Mouse (Mus musculus) left cerebral cortex, postnatal 25 days (tissue): ENCODE data around the gene Mrpl40. TPM values are rescaled to one million over a fixed set of nuclear protein-coding genes. Genes with fewer than 3 reads are reported as not detected.
"Not testable (repeated sequence)": the region's sequence is repeated elsewhere in the genome, so short reads cannot be mapped to it uniquely, and the experiment has no call there.

Experiments
- DNase-seq, 2 experiments: peaks; one replicate each; pipeline ENCODE4 v3.0.0; 2022; ENCODE audit warnings: low spot score in 2 of 2, mixed read lengths in 1 of 2
- intact Hi-C: fragments of 180-260 bp; cut with DNase I; formaldehyde crosslinking; loops from one replicate; pipeline ENCODE4 v1.15.1; 2025
- total RNA-seq, 2 experiments: library from RNA; stranded (reverse); gene quantifications; 2 replicates each; pipeline ENCODE4 v1.2.3; 2021

Mrpl40 gene
- 10 to 100 TPM; 37.9 to 38.9 TPM for total RNA-seq

- intact Hi-C loops: loop anchor here (2.0 to 5.0 kb wide), 2 partner anchors 40 to 64 kb away; partner anchors contain the start of genes 2510002D24Rik, Cdc45, Gm28539 and Ufd1
- DNase-seq: peak; percentile 94 to 95
These were observed at the start of gene Mrpl40, which contains the start of gene Hira for GRCm38 (mm10) chr16:18876442-18877308. Gene Mrpl40 (minus strand): TSS chr16:18876862. Gene Hira (plus strand): TSS chr16:18877037.

- intact Hi-C loops: no loop called here
- DNase-seq: no peak
These were observed 45.1 kb upstream of the Mrpl40 start for GRCm38 (mm10) chr16:18921771-18922170.

GRCm38 (mm10) chr16:18916064-18916463 is 39.4 kb upstream of the Mrpl40 start:
- DNase-seq: no peak
- intact Hi-C loops: no loop called here

DNA sequence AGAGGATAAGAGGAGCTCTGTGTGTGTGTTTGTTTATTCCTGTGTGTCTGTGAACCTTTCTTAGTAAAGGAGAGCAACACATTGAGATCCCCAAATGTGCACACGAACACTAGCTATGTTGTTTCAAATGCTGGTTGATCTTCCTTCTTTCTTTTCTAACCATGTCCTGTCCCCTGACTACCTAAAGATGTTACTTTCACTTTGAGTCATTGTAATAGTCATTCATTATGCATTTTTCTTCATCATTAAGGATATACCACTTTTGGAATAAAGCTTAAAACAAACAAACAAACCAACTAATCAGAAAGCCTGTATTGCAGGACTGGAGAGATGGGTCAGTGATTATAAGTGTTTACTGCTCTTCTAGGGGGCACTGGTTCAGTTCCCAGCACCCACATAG is 29.0 kb upstream of the Mrpl40 start:
- no peak for DNase-seq
- intact Hi-C loops: no loop called here

- no peak for DNase-seq
- intact Hi-C loops: no loop called here
These were observed 19.8 kb upstream of the Mrpl40 start for GRCm38 (mm10) chr16:18896429-18896828.

GRCm38 (mm10) chr16:18895249-18895648 is 18.6 kb upstream of the Mrpl40 start:
- intact Hi-C loops: no loop called here
- DNase-seq: no peak

GRCm38 (mm10) chr16:18893840-18894372 is 17.2 kb upstream of the Mrpl40 start:
- DNase-seq: no peak
- intact Hi-C loops: no loop called here

DNA sequence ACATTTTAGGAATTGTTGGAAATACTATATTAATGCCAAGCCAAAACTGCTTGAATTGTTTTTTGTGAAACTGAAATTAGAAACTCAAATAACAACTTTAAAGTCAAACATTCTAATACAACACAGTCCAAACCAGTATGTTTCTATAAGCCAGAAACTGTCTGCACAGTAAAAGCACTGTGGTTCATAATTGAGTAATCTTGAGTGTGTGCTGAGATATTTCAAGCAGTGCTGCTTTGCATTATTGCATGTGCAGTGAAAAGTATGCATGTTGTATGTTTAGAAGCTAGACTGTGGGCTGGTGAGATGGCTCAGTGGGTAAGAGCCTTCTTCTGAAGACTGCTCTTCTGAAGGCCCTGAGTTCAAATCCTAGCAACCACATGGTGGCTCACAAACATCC is 7.4 kb upstream of the Mrpl40 start:
- intact Hi-C loops: no loop called here
- DNase-seq: no peak

DNA sequence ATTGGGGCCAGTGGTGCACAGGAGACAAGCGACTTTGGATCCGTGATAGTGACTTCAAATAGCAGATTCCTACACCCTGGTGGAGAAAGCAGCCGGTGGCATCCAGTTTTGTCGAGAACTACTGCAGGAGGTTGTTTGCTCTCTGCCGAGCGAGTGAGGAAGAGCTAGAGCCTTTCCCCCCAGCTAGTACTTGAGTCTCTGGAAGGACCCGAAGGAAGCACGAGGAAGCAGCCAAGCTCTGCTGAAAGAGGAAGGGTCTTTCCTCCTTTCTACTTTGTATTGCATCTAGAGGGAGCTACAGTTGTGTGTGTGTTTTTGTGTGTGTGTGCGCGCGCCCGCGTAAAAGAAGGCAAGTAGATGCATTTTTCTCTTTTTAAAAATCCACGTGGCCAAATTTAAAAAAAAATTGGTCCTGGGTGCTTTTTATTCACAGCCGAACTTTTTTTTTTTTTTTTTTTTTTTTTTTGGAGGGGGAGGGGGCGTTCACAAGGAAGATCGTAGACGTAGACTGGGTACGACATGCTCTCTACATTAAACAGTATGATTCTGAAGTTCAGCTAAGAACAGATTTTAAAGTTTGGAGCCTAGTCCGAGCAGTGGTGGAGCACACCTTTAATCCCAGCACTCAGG is 1.5 kb upstream of the Mrpl40 start:
- intact Hi-C loops: loop anchor here (5.0 kb wide), 1 partner anchor 66 kb away; the partner anchor contains the start of genes Cdc45 and Ufd1
- DNase-seq: peak; percentile 11 to 19

DNA sequence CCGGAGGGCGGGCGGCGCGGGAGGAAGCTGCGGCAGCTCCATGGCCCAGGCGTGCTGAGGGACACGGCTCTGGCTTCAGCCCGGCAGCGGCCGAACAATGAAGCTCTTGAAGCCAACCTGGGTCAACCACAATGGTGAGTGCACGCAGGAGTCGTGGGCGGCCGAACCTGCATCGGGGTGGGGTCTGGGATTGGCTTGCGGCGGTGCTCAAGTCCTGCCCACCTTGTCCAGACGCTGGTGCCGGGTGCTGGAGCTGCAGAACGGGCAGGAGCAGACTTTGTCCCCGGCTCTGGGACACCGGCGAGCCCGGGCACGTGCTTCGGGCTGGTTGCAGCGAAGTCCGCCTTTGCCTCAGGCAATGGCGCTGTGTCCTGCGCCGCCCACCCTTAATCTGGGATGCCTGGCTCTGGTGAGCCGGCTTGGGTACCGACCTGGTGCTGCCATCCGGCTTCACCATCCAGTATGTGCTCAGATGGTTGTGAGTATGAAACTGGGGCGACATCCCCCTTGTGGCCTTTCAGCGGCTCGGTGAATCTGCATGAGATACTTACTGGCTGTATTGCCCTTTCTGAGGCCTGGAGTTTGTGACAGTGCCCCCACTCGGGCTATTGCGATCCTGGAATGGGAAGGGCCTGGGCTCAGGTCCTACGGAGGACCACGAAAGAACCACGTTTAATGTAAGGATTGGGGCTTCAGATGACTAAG is 876 bp upstream of the Mrpl40 start:
- peak; percentile 54 for DNase-seq
- intact Hi-C loops: loop anchor here (2.0 to 5.0 kb wide), 2 partner anchors 41 to 65 kb away; partner anchors contain the start of genes 2510002D24Rik, Cdc45, Gm28539 and Ufd1

DNA sequence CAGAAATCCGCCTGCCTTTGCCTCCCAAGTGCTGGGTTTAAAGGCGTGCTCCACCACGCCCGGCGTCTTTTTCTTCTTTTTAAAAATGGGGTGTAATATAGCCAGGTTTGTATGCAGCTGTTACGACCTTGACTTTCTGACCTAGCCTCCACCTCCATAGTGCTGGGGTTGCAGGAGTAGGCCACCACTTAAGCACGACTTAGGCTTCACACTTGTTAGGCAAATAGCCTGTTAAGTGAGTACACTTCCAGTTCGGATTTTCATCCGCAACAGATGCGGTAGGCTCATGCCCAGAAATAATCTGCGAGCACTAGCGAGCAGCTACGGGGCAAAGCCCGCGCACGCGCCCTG is 596 bp downstream of the Mrpl40 start:
- no peak for DNase-seq
- intact Hi-C loops: loop anchor here (2.0 to 5.0 kb wide), 2 partner anchors 39 to 64 kb away; partner anchors contain the start of genes 2510002D24Rik, Cdc45, Gm28539 and Ufd1

GRCm38 (mm10) chr16:18870495-18870894 is 6.2 kb downstream of the Mrpl40 start:
- intact Hi-C loops, DNase-seq: not testable (repeated sequence)

- intact Hi-C loops: no loop called here
These were observed 16.5 kb downstream of the Mrpl40 start for GRCm38 (mm10) chr16:18860186-18860585.

GRCm38 (mm10) chr16:18858551-18858950 is 18.1 kb downstream of the Mrpl40 start:
- DNase-seq: peak; percentile 30 to 71
- intact Hi-C loops: loop anchor here (5.0 kb wide), 1 partner anchor 161 kb away; no protein-coding TSS in a partner anchor

More at GRCm38 (mm10) chr16:18860186-18860585, 16.5 kb downstream of the Mrpl40 start:
- no peak for DNase-seq

DNA sequence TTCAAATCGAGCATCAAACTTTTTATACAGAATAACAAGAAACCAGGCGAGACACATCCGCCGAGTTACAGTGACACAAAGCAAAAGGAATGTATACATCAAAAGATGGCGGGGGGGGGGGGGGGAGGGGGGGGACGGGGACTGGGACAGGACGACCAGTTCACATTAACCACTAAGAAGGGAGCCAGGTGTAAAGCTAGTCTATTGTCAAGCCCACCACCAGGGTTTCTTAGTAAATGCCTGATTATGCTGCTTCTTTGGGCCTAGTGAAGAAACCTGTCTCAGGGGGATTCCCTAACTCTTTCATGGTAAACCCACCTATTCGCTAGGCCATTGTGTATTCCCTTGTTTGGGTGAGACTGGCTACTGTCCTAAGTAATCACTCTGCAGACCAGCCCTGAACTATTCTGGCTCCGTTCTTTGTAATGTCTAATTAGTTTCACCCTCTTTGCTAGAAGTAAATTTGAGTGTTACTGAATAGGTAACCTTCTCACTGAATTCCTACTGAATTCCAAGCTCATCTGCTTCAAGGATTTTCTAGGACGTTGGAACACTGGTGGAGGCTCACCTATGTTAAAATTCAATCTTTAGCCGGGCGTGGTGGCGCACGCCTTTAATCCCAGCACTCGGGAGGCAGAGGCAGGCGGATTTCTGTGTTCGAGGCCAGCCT is 27.0 kb downstream of the Mrpl40 start:
- DNase-seq, intact Hi-C loops: not testable (repeated sequence)

DNA sequence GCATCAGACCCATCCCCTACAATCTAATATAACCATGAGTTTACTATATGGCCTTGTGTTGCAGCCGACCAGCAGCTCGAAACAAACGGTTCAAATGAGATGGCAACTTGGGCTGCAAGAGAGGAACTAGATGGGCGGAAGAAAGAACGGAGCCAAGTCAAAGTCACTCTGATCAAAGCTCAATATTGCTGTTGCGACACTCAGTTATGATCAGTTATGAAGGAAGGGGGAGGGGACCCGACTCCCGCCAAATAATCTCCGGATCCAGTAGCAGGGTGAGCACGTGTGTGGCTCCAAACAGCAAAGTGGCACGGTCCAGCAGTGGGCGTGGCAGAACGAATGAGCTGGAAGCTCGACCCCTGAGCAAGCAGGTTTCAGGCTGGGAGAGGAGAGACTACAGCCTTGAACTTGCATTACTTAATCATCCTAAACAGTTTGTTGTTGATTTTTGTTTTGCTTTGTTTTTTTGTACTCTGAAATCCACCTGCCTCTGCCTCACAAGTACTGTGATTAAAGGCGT is 30.3 kb downstream of the Mrpl40 start:
- intact Hi-C loops: no loop called here
- no peak for DNase-seq

GRCm38 (mm10) chr16:18838346-18838745 is 38.3 kb downstream of the Mrpl40 start:
- intact Hi-C loops: no loop called here
- DNase-seq: no peak

GRCm38 (mm10) chr16:18836468-18837208 is 40.0 kb downstream of the Mrpl40 start, which contains the start of the genes 2510002D24Rik and Gm28539:
Gene 2510002D24Rik (plus strand): TSS chr16:18836578.
Gene Gm28539 (plus strand): TSS chr16:18836584.
- DNase-seq: peak; percentile 96 to 97
- intact Hi-C loops: loop anchor here (2.0 kb wide), 1 partner anchor 40 kb away; the partner anchor contains the start of genes Hira and Mrpl40
